Mouse (Mus musculus) cerebellum, adult 2 months (tissue): ENCODE data around the gene Eif4e3. TPM values are rescaled to one million over a fixed set of nuclear protein-coding genes. Genes with fewer than 3 reads are reported as not detected.

ENCODE experiments used
- DNase-seq, 2 experiments: peaks; one replicate each; pipeline ENCODE4 v3.0.0; 2021
- H3K27ac ChIP-seq: fragments of 200-500 bp; 2 replicates; pipeline ENCODE4 v1.5.1; 2012; ENCODE audit warnings: low read length, control low read depth, inconsistent platforms; ENCODE audit not compliant: insufficient read depth
- H3K27me3 ChIP-seq: fragments of 200-500 bp; 2 replicates; pipeline ENCODE4 v1.6.1; 2012; ENCODE audit warnings: inconsistent platforms, mild to moderate bottlenecking, low read length, moderate library complexity; ENCODE audit not compliant: control insufficient read depth, insufficient read depth
- H3K4me1 ChIP-seq: fragments of 200-500 bp; 2 replicates; pipeline ENCODE4 v1.6.1; 2011; ENCODE audit warnings: low read length; ENCODE audit not compliant: control insufficient read depth, insufficient read depth
- H3K4me3 ChIP-seq: fragments of 200-500 bp; replicated peaks from 2 replicates; pipeline ENCODE3; 2011; ENCODE audit warnings: mild to moderate bottlenecking, low read depth, low read length, control low read depth; ENCODE audit not compliant: insufficient read depth
- CTCF ChIP-seq: fragments of 200-500 bp; IDR thresholded peaks from 2 replicates; pipeline ENCODE4 v1.5.1; 2011; ENCODE audit warnings: low read depth, mild to moderate bottlenecking, control low read depth, low read length, moderate library complexity, borderline replicate concordance; ENCODE audit not compliant: insufficient read depth
- POLR2A ChIP-seq: fragments of 200-500 bp; IDR thresholded peaks from 2 replicates; pipeline ENCODE4 v1.6.1; 2011; ENCODE audit warnings: low read length, control low read depth, borderline replicate concordance; ENCODE audit not compliant: insufficient read depth
- WGBS: fragments of 180-500 bp; shearing (Covaris S2); methylation state at CpG from one replicate; pipeline ENCODE4 v1.1.7; 2018; 5-methylcytosine and 5-hydroxymethylcytosine counted together
- polyA plus RNA-seq: library from polyadenylated mRNA; depleted of rRNA; stranded (reverse); fragments of >200 nt; gene quantifications from 2 replicates; pipeline ENCODE4 v1.2.3, GENCODE M21; 2012

Gene Eif4e3
- polyA plus RNA-seq, 1 experiment: 16.0 TPM

- Histone ChIP-seq H3K27ac (no peak overlapping the region), H3K4me3 (no peak overlapping the region), H3K4me1 (no peaks in the 10 kb centered on the region), H3K27me3 (no peaks in the 10 kb centered on the region)
- TF ChIP-seq CTCF: no peak
- no peak for TF ChIP-seq POLR2A
- 81% methylated on average over 5 of the region's 5 CpGs for WGBS
- DNase-seq: no peak
These were observed 22.2 kb downstream of the Eif4e3 start for GRCm38 (mm10) chr6:99644386-99644785.

- 44% methylated on average over 10 of the region's 10 CpGs for WGBS
- Histone ChIP-seq H3K4me3 (no peak overlapping the region), H3K4me1 (no peaks in the 10 kb centered on the region), H3K27ac (no peak overlapping the region), H3K27me3 (no peaks in the 10 kb centered on the region)
- TF ChIP-seq POLR2A: no peak
- TF ChIP-seq CTCF: no peak
- no peak for DNase-seq
These were observed 23.0 kb downstream of the Eif4e3 start for GRCm38 (mm10) chr6:99643439-99644199.

GRCm38 (mm10) chr6:99637456-99637855 is 29.1 kb downstream of the Eif4e3 start:
- Histone ChIP-seq H3K4me1 (no peaks in the 10 kb centered on the region), H3K27ac (no peak overlapping the region), H3K27me3 (no peaks in the 10 kb centered on the region), H3K4me3 (no peak overlapping the region)
- WGBS: 87% methylated on average over 4 of the region's 4 CpGs
- TF ChIP-seq CTCF: no peak
- no peak for TF ChIP-seq POLR2A
- no peak for DNase-seq

- no peak for DNase-seq
- TF ChIP-seq POLR2A: no peak
- TF ChIP-seq CTCF: no peak
- H3K27ac ChIP-seq: no peak overlapping the region
- no peak overlapping the region for H3K4me3 ChIP-seq
- WGBS: 68% methylated on average over 8 of the region's 8 CpGs
- no peaks in the 10 kb centered on the region for H3K27me3 ChIP-seq
- H3K4me1 ChIP-seq: no peaks in the 10 kb centered on the region
These were observed 29.8 kb downstream of the Eif4e3 start for GRCm38 (mm10) chr6:99636801-99637200.

- Histone ChIP-seq H3K4me3 (no peak overlapping the region), H3K27me3 (no peaks in the 10 kb centered on the region), H3K27ac (no peak overlapping the region), H3K4me1 (no peaks in the 10 kb centered on the region)
- DNase-seq: no peak
- 65% methylated on average over 9 of the region's 9 CpGs for WGBS
- TF ChIP-seq CTCF: no peak
- no peak for TF ChIP-seq POLR2A
These were observed 30.4 kb downstream of the Eif4e3 start for GRCm38 (mm10) chr6:99636121-99636520.

GRCm38 (mm10) chr6:99632121-99632980 is 34.2 kb downstream of the Eif4e3 start:
- H3K27me3 ChIP-seq: no peaks in the 10 kb centered on the region
- H3K4me1 ChIP-seq: peaks cover 15% of the 10 kb centered on the region
- no peak overlapping the region for H3K4me3 ChIP-seq
- no peak overlapping the region for H3K27ac ChIP-seq
- no peak for DNase-seq
- TF ChIP-seq POLR2A: no peak
- TF ChIP-seq CTCF: no peak
- WGBS: 83% methylated on average over 32 of the region's 32 CpGs

GRCm38 (mm10) chr6:99631637-99632036 is 34.9 kb downstream of the Eif4e3 start:
- 91% methylated on average over 5 of the region's 5 CpGs for WGBS
- peaks cover 15% of the 10 kb centered on the region for H3K4me1 ChIP-seq
- no peak overlapping the region for H3K4me3 ChIP-seq
- H3K27ac ChIP-seq: no peak overlapping the region
- TF ChIP-seq POLR2A (no peak), CTCF (no peak)
- H3K27me3 ChIP-seq: no peaks in the 10 kb centered on the region
- DNase-seq: no peak

GRCm38 (mm10) chr6:99629726-99630458 is 36.7 kb downstream of the Eif4e3 start:
- no peaks in the 10 kb centered on the region for H3K27me3 ChIP-seq
- no peak overlapping the region for H3K27ac ChIP-seq
- H3K4me3 ChIP-seq: no peak overlapping the region
- TF ChIP-seq CTCF (peak; percentile 34; the same call in 1 of the 2 replicates), POLR2A (no peak)
- WGBS: 51% methylated on average over 8 of the region's 8 CpGs
- peaks cover 15% of the 10 kb centered on the region for H3K4me1 ChIP-seq
- peak; percentile 42 to 76 for DNase-seq
